Mouse (Mus musculus): ENCODE measurements around the gene Slc2a9.

GRCm38 (mm10) chr5:38346646-38347432, 156.1 kb downstream of the Slc2a9 start:
- TF ChIP-seq CTCF (IDR thresholded peaks at IDR 0.05): no peak
- no peak for TF ChIP-seq EP300 (IDR thresholded peaks at IDR 0.05; ENCODE audit: insufficient read depth, low read depth, low read length)
- TF ChIP-seq POLR2A (IDR thresholded peaks at IDR 0.05; ENCODE audit: insufficient read depth, low read depth, low read length): no peak

Data from heart, adult 2 months (tissue).